Mouse (Mus musculus) MEL (cell line): ENCODE measurements at regions not wholly inside any gene's neighbourhood (a gene's known extent, or its start where the extent isn't known, plus 50 kb on each side); places are given as distances from the start of the nearest gene placed in this dataset.

ENCODE experiments used
- DNase-seq: peaks from one replicate; pipeline ENCODE4 v3.0.0; 2011; ENCODE audit warnings: low read depth, low spot score
- H3K27ac ChIP-seq: 2 replicates; pipeline ENCODE4 v1.5.1; 2012; ENCODE audit warnings: low read depth, mild to moderate bottlenecking, control low read depth, low read length, moderate library complexity; ENCODE audit not compliant: control insufficient read depth
- H3K27me3 ChIP-seq, 2 experiments: fragments of 150-350 bp in 1 of 2; sonication (generic) in 1 of 2; 2 replicates each; pipeline ENCODE4 v1.6.1; 2012; ENCODE audit warnings: low read length in 2 of 2, mild to moderate bottlenecking in 2 of 2, improper control_type of control experiment in 1 of 2, moderate library complexity in 1 of 2; ENCODE audit not compliant: insufficient read depth in 2 of 2, control insufficient read depth in 1 of 2
- H3K36me3 ChIP-seq, 2 experiments: 2 replicates each; pipeline ENCODE4 v1.6.1; 2012 to 2014; ENCODE audit warnings: low read length in 2 of 2, improper control_type of control experiment in 1 of 2, inconsistent platforms in 1 of 2, mild to moderate bottlenecking in 1 of 2; ENCODE audit not compliant: insufficient read depth in 2 of 2, control insufficient read depth in 1 of 2
- H3K4me1 ChIP-seq, 2 experiments: fragments of 150-350 bp in 1 of 2; sonication (generic) in 1 of 2; 2 replicates each; pipeline ENCODE4 v1.6.1; 2012; ENCODE audit warnings: low read length in 2 of 2, improper control_type of control experiment in 1 of 2, mild to moderate bottlenecking in 1 of 2; ENCODE audit not compliant: insufficient read depth in 2 of 2, control insufficient read depth in 1 of 2
- H3K4me3 ChIP-seq, 2 experiments: fragments of 150-350 bp in 1 of 2; sonication (generic) in 1 of 2; 2 replicates each; pipeline ENCODE4 v1.5.1; 2012; ENCODE audit warnings: low read depth in 2 of 2, low read length in 2 of 2, mild to moderate bottlenecking in 2 of 2, moderate library complexity in 2 of 2, control low read depth in 1 of 2, improper control_type of control experiment in 1 of 2; ENCODE audit not compliant: control insufficient read depth in 1 of 2, insufficient read depth in 1 of 2
- H3K79me2 ChIP-seq: 2 replicates; pipeline ENCODE4 v1.6.1; 2012; ENCODE audit warnings: mild to moderate bottlenecking, low read length, moderate library complexity; ENCODE audit not compliant: control insufficient read depth, poor library complexity, insufficient read depth
- H3K9ac ChIP-seq: 2 replicates; pipeline ENCODE4 v1.6.1; 2012; ENCODE audit warnings: low read depth, mild to moderate bottlenecking, control low read depth, low read length, moderate library complexity; ENCODE audit not compliant: control insufficient read depth, poor library complexity, severe bottlenecking
- H3K9me3 ChIP-seq: fragments of 150-350 bp; sonication (generic); replicated peaks from 2 replicates; pipeline ENCODE4 v1.6.1; 2012; ENCODE audit warnings: mild to moderate bottlenecking, low read length, improper control_type of control experiment, moderate library complexity; ENCODE audit not compliant: insufficient read depth
- BHLHE40 ChIP-seq: IDR thresholded peaks from 2 replicates; pipeline ENCODE4 v1.6.1; 2012; ENCODE audit warnings: low read depth, mild to moderate bottlenecking, inconsistent platforms, low read length, improper control_type of control experiment, borderline replicate concordance
- CHD1 ChIP-seq: IDR thresholded peaks from 2 replicates; pipeline ENCODE4 v1.6.1; 2012; ENCODE audit warnings: low read depth, mild to moderate bottlenecking, inconsistent platforms, low read length, improper control_type of control experiment
- CHD2 ChIP-seq: IDR thresholded peaks from 2 replicates; pipeline ENCODE4 v1.6.1; 2011; ENCODE audit warnings: low read length, improper control_type of control experiment
- E2F4 ChIP-seq: IDR thresholded peaks from 2 replicates; pipeline ENCODE4 v1.6.1; 2011; ENCODE audit warnings: low read depth, low read length, improper control_type of control experiment, borderline replicate concordance
- ELF1 ChIP-seq: IDR thresholded peaks from 2 replicates; pipeline ENCODE4 v1.6.1; 2014; ENCODE audit warnings: low read depth, mild to moderate bottlenecking, inconsistent platforms, low read length, improper control_type of control experiment, moderate library complexity
- EP300 ChIP-seq, 2 experiments: IDR thresholded peaks; 2 replicates each; pipeline ENCODE4 v1.6.1; 2011; ENCODE audit warnings: improper control_type of control experiment in 2 of 2, low read length in 2 of 2, low read depth in 1 of 2, mild to moderate bottlenecking in 1 of 2
- GABPA ChIP-seq: IDR thresholded peaks from 2 replicates; pipeline ENCODE4 v1.6.1; 2012; ENCODE audit warnings: low read depth, mild to moderate bottlenecking, inconsistent platforms, low read length, improper control_type of control experiment, moderate library complexity
- MAX ChIP-seq: IDR thresholded peaks from 2 replicates; pipeline ENCODE4 v1.6.1; 2011; ENCODE audit warnings: low read length, improper control_type of control experiment
- MAZ ChIP-seq: IDR thresholded peaks from 2 replicates; pipeline ENCODE4 v1.6.1; 2012; ENCODE audit warnings: low read depth, mild to moderate bottlenecking, inconsistent platforms, low read length, improper control_type of control experiment
- NELFE ChIP-seq: IDR thresholded peaks from 2 replicates; pipeline ENCODE4 v1.6.1; 2011; ENCODE audit warnings: low read depth, low read length, improper control_type of control experiment
- POLR2A ChIP-seq, 2 experiments: IDR thresholded peaks; 2 replicates each; pipeline ENCODE4 v1.6.1; 2011 to 2012; ENCODE audit warnings: low read length in 2 of 2, mild to moderate bottlenecking in 2 of 2, control low read depth in 1 of 2, improper control_type of control experiment in 1 of 2, low read depth in 1 of 2, moderate library complexity in 1 of 2; ENCODE audit not compliant: control insufficient read depth in 1 of 2, insufficient read depth in 1 of 2, poor library complexity in 1 of 2
- POLR2AphosphoS2 ChIP-seq: IDR thresholded peaks from 2 replicates; pipeline ENCODE4 v1.6.1; 2011; ENCODE audit warnings: low read length, improper control_type of control experiment
- RAD21 ChIP-seq: IDR thresholded peaks from 2 replicates; pipeline ENCODE4 v1.6.1; 2011; ENCODE audit warnings: mild to moderate bottlenecking, low read depth, low read length, improper control_type of control experiment
- RCOR1 ChIP-seq: IDR thresholded peaks from 2 replicates; pipeline ENCODE4 v1.6.1; 2012; ENCODE audit warnings: low read depth, mild to moderate bottlenecking, inconsistent platforms, low read length, improper control_type of control experiment
- SIN3A ChIP-seq: IDR thresholded peaks from 2 replicates; pipeline ENCODE4 v1.6.1; 2012; ENCODE audit warnings: low read length, improper control_type of control experiment, inconsistent platforms
- TAL1 ChIP-seq: IDR thresholded peaks from 2 replicates; pipeline ENCODE4 v1.6.1; 2012; ENCODE audit warnings: mild to moderate bottlenecking, inconsistent platforms, low read length, moderate library complexity, mixed read lengths
- TBP ChIP-seq: IDR thresholded peaks from 2 replicates; pipeline ENCODE4 v1.8.0; 2011; ENCODE audit warnings: low read depth, low read length, improper control_type of control experiment
- TCF12 ChIP-seq: IDR thresholded peaks from 2 replicates; pipeline ENCODE4 v1.6.1; 2014; ENCODE audit warnings: low read depth, mild to moderate bottlenecking, inconsistent platforms, low read length, improper control_type of control experiment, moderate library complexity
- UBTF ChIP-seq: IDR thresholded peaks from 2 replicates; pipeline ENCODE4 v1.6.1; 2012; ENCODE audit warnings: low read depth, mild to moderate bottlenecking, inconsistent platforms, low read length, improper control_type of control experiment, moderate library complexity, borderline replicate concordance; ENCODE audit not compliant: insufficient read depth
- USF1 ChIP-seq: IDR thresholded peaks from 2 replicates; pipeline ENCODE4 v1.6.1; 2014; ENCODE audit warnings: low read depth, mild to moderate bottlenecking, inconsistent platforms, low read length, improper control_type of control experiment, moderate library complexity
- USF2 ChIP-seq, 2 experiments: IDR thresholded peaks; 2 replicates each; pipeline ENCODE4 v1.6.1; 2011 to 2012; ENCODE audit warnings: improper control_type of control experiment in 2 of 2, low read length in 2 of 2, borderline replicate concordance in 1 of 2, inconsistent platforms in 1 of 2, low read depth in 1 of 2, mild to moderate bottlenecking in 1 of 2; ENCODE audit not compliant: insufficient read depth in 1 of 2
- ZC3H11A ChIP-seq: IDR thresholded peaks from 2 replicates; pipeline ENCODE4 v1.6.1; 2012; ENCODE audit warnings: low read depth, mild to moderate bottlenecking, inconsistent platforms, low read length, improper control_type of control experiment
- ZNF384 ChIP-seq: IDR thresholded peaks from 2 replicates; pipeline ENCODE4 v1.6.1; 2012; ENCODE audit warnings: low read depth, mild to moderate bottlenecking, inconsistent platforms, low read length, improper control_type of control experiment

DNA sequence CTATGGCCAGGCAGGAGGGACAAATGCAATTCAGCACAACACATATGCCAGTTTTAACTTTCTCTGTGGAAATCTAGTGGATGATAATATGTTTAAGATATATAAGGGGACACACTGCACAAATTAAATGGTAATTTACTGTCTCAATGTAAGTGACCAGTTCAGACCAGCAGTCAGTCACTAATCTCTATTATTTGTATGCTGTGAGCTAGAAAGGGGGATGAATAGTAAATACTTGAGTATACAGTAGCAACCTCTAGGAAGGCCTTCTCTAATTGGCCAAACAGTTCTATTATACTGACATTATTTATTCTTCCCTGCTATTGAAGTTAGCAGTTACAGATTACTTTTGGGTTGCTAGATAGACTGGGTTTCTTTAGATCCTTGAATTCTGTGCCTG, 391.2 kb downstream of the Fign start:
- H3K27ac ChIP-seq = no peak overlapping the region

GRCm38 (mm10) chr2:63706183-63706582, 391.7 kb downstream of the Fign start:
- no peak overlapping the region for H3K27ac ChIP-seq
- DNase-seq = no peak
- H3K79me2 ChIP-seq = no peaks in the 10 kb centered on the region
- H3K4me3 ChIP-seq = no peak overlapping the region
- no peaks in the 10 kb centered on the region for H3K4me1 ChIP-seq
- H3K36me3 ChIP-seq = no peaks in the 10 kb centered on the region
- H3K9ac ChIP-seq = no peak overlapping the region
- H3K9me3 ChIP-seq = no peaks in the 10 kb centered on the region
- H3K27me3 ChIP-seq = no peaks in the 10 kb centered on the region
- TF ChIP-seq GABPA (no peak), RCOR1 (no peak), USF2 (IDR thresholded peaks at IDR 0.05; ENCODE audit: borderline replicate concordance in 1 of 2, insufficient read depth in 1 of 2, low read depth in 1 of 2, low read length in 2 of 2) (no peak), E2F4 (no peak), TCF12 (no peak), CHD1 (no peak), MAZ (no peak), ZC3H11A (no peak), USF1 (no peak), UBTF (no peak), TBP (no peak), TAL1 (no peak), ZNF384 (no peak), BHLHE40 (no peak), POLR2AphosphoS2 (no peak), SIN3A (no peak), NELFE (no peak), RAD21 (no peak), MAX (no peak)

More for the DNA sequence above, 391.2 kb downstream of the Fign start:
- Histone ChIP-seq H3K9me3 (no peaks in the 10 kb centered on the region), H3K36me3 (no peaks in the 10 kb centered on the region), H3K27me3 (no peaks in the 10 kb centered on the region), H3K4me3 (no peak overlapping the region), H3K79me2 (no peaks in the 10 kb centered on the region), H3K9ac (no peak overlapping the region), H3K4me1 (no peaks in the 10 kb centered on the region)
- no peak for DNase-seq
- no peak for TF ChIP-seq CHD1
- no peak for TF ChIP-seq USF1
- no peak for TF ChIP-seq RCOR1
- no peak for TF ChIP-seq ELF1
- TF ChIP-seq SIN3A = no peak
- no peak for TF ChIP-seq POLR2A (IDR thresholded peaks at IDR 0.05; ENCODE audit: control insufficient read depth in 1 of 2, insufficient read depth in 1 of 2, low read depth in 1 of 2, low read length in 2 of 2, poor library complexity in 1 of 2)
- no peak for TF ChIP-seq ZC3H11A
- no peak for TF ChIP-seq CHD2
- no peak for TF ChIP-seq EP300 (IDR thresholded peaks at IDR 0.05; ENCODE audit: low read depth in 1 of 2, low read length in 2 of 2)
- TF ChIP-seq MAX = no peak
- no peak for TF ChIP-seq TBP
